Mouse (Mus musculus) neural tube, embryonic 12.5 days (tissue): ENCODE data around the gene Rbms2. TPM values are rescaled to one million over a fixed set of nuclear protein-coding genes. Genes with fewer than 3 reads are reported as not detected.
"Not testable (repeated sequence)": the region's sequence is repeated elsewhere in the genome, so short reads cannot be mapped to it uniquely, and the experiment has no call there.

Experiments used
- ATAC-seq: fragments of 200-750 bp; cut with Nextera tagmentation; 2 replicates; pipeline ENCODE4 v1.8.0; 2017; ENCODE audit warnings: low read depth, mild to moderate bottlenecking, moderate TSS enrichment, moderate library complexity; ENCODE audit not compliant: low FRiP score
- H3K27ac ChIP-seq: fragments of 300-500 bp; sonication (generic); 2 replicates; pipeline ENCODE4 v1.5.1; 2016
- H3K27me3 ChIP-seq: fragments of 300-500 bp; sonication (generic); replicated peaks from 2 replicates; pipeline ENCODE4 v1.6.1; 2016; ENCODE audit warnings: mild to moderate bottlenecking
- H3K36me3 ChIP-seq: fragments of 300-500 bp; sonication (generic); 2 replicates; pipeline ENCODE4 v1.6.1; 2016; ENCODE audit warnings: mild to moderate bottlenecking
- H3K4me1 ChIP-seq: fragments of 300-500 bp; sonication (generic); 2 replicates; pipeline ENCODE4 v1.6.1; 2016
- H3K4me2 ChIP-seq: fragments of 300-500 bp; sonication (generic); replicated peaks from 2 replicates; pipeline ENCODE4 v1.6.1; 2016; ENCODE audit warnings: mild to moderate bottlenecking
- H3K4me3 ChIP-seq: fragments of 300-500 bp; sonication (generic); 2 replicates; pipeline ENCODE4 v1.5.1; 2016
- H3K9ac ChIP-seq: fragments of 300-500 bp; sonication (generic); 2 replicates; pipeline ENCODE4 v1.6.1; 2016; ENCODE audit warnings: mild to moderate bottlenecking
- H3K9me3 ChIP-seq: fragments of 300-500 bp; sonication (generic); 2 replicates; pipeline ENCODE4 v1.6.1; 2016; ENCODE audit warnings: mild to moderate bottlenecking
- WGBS: fragments of 180-500 bp; shearing (Covaris S2); methylation state at CpG from one replicate; pipeline ENCODE4 v1.1.7; 2016; 5-methylcytosine and 5-hydroxymethylcytosine counted together
- polyA plus RNA-seq: library from polyadenylated mRNA; unstranded; fragments of >200 nt; fragmentation: Nextera tagmentation; extraction: Ambion mirVana; gene quantifications from 2 replicates; pipeline ENCODE4 v1.2.1, GENCODE M21; 2016

The Rbms2 gene
- polyA plus RNA-seq, 1 experiment from 2014 or later, result 20.0 TPM

DNA sequence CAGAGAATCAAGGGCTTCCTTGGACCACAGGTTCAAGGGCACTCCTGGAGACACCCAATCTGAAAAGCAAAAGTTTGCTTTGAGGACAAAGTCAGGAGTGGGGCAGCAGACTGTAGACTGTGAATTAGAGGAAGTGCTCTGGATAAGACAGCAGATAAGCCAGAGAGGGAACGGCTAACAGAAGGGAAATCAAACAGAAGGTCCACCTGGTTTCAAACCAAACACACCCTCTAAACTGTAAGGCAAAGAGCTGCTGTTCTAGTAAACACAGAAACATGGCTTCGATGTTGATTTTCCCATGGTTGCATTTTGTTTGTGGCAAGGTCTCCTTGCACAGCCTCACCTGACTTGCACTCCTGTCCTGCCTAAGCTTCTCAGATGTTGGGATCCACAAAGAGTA is 11.4 kb upstream of the Rbms2 start:
- ATAC-seq, result no peak
- Histone ChIP-seq H3K27ac (no peak overlapping the region), H3K4me3 (no peak overlapping the region), H3K9me3 (no peaks in the 10 kb centered on the region), H3K4me2 (no peak overlapping the region), H3K4me1 (peaks cover 15% of the 10 kb centered on the region), H3K36me3 (no peaks in the 10 kb centered on the region), H3K9ac (no peak overlapping the region), H3K27me3 (peaks cover 19% of the 10 kb centered on the region)
- WGBS, result 82% methylated on average over 2 of the region's 2 CpGs

DNA sequence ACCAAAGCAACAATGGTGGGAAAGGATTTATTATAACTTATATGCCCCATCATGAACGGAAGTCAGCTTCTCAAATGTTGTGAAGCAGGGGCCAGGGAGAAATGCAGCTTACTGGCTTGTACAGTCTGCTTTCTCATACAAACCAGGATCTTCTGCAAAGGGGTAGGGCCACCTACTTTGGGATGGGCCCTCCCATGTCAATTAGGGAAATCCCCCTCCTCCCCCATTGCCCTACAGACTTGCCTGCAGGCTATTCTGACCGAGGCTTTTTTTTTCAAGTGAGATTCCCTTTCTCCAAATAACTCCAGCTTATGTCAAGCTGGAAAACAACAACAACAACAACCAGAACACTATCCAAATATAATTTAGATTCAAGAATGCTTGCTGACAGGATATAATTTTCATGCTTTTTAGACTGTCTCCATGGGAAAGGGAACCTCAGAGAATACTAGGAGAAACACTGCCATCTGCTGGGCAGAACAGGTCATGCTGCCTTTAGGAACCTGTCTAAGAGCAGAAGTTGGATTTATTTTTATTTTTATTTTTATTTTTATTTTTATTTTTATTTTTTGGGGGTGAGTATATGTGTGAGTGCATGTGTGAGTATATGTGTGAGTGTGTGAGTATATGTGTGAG is 8.3 kb upstream of the Rbms2 start:
- H3K9me3 ChIP-seq, result no peaks in the 10 kb centered on the region
- H3K27ac ChIP-seq, result no peak overlapping the region
- no peaks in the 10 kb centered on the region for H3K27me3 ChIP-seq
- H3K9ac ChIP-seq, result no peak overlapping the region
- H3K4me1 ChIP-seq, result 0 out of 2 replicates have a peak, but pooled peaks cover under 1% of the 10 kb centered on the region
- H3K36me3 ChIP-seq, result no peaks in the 10 kb centered on the region
- 39% methylated on average over 2 of the region's 2 CpGs for WGBS
- no peak overlapping the region for H3K4me2 ChIP-seq
- ATAC-seq, result no peak
- H3K4me3 ChIP-seq, result no peak overlapping the region

DNA sequence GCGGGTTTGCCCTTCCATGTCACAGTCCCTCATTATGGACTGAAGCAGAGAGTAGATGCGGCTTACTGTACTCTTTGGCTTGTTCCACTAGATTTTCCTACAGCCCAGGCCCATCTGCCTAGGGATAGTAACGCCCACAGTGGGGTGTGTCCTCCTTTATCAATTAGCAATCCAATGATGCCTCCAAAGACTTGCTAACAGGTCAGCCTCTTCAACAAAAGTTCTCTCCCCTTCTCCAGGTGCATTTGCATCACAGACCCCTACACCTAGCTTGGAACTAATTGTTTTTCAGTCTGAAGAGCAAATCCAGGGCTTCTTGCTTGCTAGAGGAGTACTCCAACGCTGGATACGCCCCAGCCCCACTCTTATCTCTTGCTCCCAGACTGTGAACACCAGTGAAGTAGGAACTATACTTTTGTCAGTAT is 7.1 kb upstream of the Rbms2 start:
- H3K4me1 ChIP-seq, result no peaks in the 10 kb centered on the region
- no peak overlapping the region for H3K4me3 ChIP-seq
- H3K36me3 ChIP-seq, result no peaks in the 10 kb centered on the region
- WGBS, result 65% methylated on average over 5 of the region's 5 CpGs
- no peak overlapping the region for H3K27ac ChIP-seq
- no peak overlapping the region for H3K9ac ChIP-seq
- no peaks in the 10 kb centered on the region for H3K9me3 ChIP-seq
- no peak overlapping the region for H3K4me2 ChIP-seq
- no peaks in the 10 kb centered on the region for H3K27me3 ChIP-seq
- ATAC-seq, result no peak

DNA sequence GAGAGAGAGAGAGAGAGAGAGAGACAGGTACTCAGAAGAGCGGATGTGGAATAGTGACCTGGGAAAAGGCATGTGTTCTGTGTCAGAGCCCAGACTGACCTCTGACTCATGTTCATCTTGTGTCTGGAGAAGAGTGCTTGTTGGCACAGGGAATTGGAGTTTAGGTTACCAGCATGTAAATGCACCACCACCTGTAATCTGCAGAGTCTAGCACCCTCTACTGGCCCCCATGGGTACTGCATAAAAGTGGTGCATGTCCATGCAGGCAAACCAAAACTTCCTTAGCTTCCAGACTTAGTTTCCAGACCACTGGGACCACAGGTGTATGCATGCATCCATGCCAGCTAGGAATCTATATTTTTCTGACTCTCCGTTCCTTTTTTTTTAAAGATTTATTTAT is 5.9 kb upstream of the Rbms2 start:
- H3K4me2 ChIP-seq, result no peak overlapping the region
- no peak overlapping the region for H3K27ac ChIP-seq
- WGBS, result 57% methylated on average over 2 of the region's 2 CpGs
- peak; percentile 50; the same call in 1 of the 2 replicates for ATAC-seq
- H3K9me3 ChIP-seq, result no peaks in the 10 kb centered on the region
- H3K27me3 ChIP-seq, result no peaks in the 10 kb centered on the region
- no peak overlapping the region for H3K9ac ChIP-seq
- H3K4me3 ChIP-seq, result no peak overlapping the region
- no peaks in the 10 kb centered on the region for H3K4me1 ChIP-seq
- no peaks in the 10 kb centered on the region for H3K36me3 ChIP-seq

DNA sequence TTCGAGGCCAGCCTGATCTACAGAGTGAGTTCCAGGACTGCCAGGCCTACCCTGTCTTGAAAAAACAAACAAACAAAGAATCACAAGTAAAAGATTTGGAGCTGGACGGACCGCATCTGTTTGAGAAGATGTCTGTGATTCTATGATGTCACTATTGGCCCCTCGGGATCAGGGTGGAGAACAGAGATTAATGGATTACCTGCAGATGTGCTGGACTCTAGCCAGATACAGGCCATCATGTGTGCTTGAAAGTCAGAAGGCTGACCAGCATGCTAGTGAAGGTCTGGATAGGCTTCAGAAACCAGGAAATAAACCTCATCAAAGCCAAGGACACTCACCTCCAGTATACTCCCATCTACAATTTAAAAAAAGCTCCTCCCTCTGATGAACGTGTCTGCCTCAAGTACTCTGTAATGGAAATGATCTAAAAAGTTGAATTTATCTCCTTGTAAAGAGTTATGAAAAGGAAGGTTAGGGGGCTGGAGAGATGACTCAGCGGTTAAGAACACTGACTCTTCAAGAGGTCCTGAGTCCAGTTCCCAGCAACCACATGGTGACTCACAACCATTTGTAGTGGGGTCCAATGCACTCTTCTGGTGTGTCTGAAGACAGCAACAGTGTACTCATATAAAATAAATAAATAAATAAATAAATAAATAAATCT is 5.3 kb upstream of the Rbms2 start:
- Histone ChIP-seq H3K36me3 (no peaks in the 10 kb centered on the region), H3K4me1 (no peaks in the 10 kb centered on the region), H3K9ac (no peak overlapping the region), H3K27me3 (no peaks in the 10 kb centered on the region), H3K27ac (no peak overlapping the region), H3K4me2 (no peak overlapping the region), H3K9me3 (no peaks in the 10 kb centered on the region), H3K4me3 (no peak overlapping the region)
- 76% methylated on average over 6 of the region's 6 CpGs for WGBS
- peak; percentile 25; the same call in 1 of the 2 replicates for ATAC-seq

DNA sequence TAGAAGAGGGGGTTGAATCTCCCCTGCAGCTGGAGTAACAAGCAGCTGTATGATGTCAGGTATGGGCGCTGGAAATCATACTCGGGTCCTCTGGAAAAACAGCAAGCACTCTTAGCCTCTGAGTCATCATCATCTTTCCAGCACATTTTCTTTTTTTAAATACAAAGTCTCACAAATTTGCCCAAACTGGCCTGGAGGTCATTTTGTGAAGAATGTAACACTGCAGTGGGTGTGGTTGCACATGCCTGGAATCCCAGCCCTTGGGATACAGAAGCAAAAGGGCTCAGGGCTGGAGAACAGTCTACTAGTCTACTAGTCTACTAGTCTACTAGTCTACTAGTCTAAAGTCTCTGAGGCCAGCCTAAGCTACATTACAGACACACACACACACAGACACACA is 4.2 kb upstream of the Rbms2 start:
- Histone ChIP-seq H3K9me3 (no peaks in the 10 kb centered on the region), H3K36me3 (no peaks in the 10 kb centered on the region), H3K4me2 (no peak overlapping the region), H3K27ac (no peak overlapping the region), H3K4me1 (no peaks in the 10 kb centered on the region), H3K27me3 (no peaks in the 10 kb centered on the region), H3K4me3 (no peak overlapping the region), H3K9ac (no peak overlapping the region)
- no peak for ATAC-seq
- WGBS, result 90% methylated on average over 2 of the region's 2 CpGs

DNA sequence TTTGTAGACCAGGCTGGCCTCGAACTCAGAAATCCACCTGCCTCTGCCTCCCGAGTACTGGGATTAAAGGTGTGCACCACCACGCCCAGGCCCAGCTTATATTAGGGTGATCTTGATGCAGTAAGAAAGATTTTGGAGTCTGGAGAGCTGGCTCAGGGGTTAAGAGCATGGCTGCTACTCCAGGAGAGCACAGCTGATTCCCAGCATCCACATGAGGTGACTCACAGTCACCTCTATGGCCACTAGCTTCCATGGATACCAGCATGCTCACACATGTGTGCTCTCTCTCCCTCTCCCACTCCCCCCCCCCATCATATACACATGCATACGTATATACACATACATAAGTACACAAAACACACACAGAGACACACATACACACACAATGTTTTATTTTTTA is 2.8 kb downstream of the Rbms2 start:
- WGBS, result 89% methylated on average over 4 of the region's 4 CpGs
- no peak overlapping the region for H3K4me3 ChIP-seq
- no peak for ATAC-seq

DNA sequence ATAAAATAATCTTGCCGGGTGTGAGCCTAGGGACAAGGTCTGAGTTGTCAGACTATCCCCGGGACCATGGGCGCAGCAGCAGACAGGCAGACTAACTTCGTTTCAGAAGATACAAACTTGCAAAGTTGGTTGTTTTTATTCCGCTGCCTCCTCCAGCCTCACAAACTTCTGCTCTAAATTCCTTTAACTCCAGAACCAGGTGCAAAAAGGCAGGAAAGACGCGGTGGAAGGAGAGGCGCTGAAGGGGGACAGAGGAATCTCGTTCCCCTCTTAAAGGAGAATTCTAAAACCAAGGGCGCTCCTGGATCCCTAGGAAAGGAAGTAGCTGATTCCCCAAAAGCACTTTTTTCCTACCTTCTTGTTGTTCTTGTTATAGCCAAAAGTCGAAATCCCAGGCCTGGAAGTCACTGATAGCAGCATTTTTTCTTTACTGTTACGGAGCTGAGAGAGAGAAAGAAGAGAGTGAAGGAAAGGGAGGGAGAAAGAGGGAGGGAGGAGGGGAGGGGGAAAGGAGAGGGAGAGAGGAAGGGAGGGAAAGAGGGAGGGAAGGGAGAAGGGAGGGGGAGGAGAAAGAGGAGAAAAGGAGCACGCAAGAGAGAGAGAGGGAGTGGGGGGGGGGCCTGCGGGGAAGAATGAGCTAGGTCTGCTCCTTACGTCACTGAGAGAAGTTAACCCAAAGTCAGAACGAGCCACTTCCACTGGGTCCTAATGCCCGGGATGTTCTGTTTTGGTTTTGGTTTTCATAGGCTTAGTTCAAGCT is 3.9 kb downstream of the Rbms2 start:
- Histone ChIP-seq H3K4me3 (peak overlapping the region; percentile 50), H3K4me2 (peak overlapping the region; percentile 64), H3K27me3 (no peaks in the 10 kb centered on the region), H3K4me1 (peaks cover 18% of the 10 kb centered on the region), H3K9ac (peak overlapping the region; percentile 62), H3K9me3 (no peaks in the 10 kb centered on the region), H3K27ac (0 out of 2 replicates have a peak overlapping the region, but pooled peaks have one; percentile 32), H3K36me3 (no peaks in the 10 kb centered on the region)
- under 1% methylated on average over 17 of the region's 17 CpGs for WGBS
- peak; percentile 85 for ATAC-seq

More for the DNA sequence above, 2.8 kb downstream of the Rbms2 start:
- Histone ChIP-seq H3K36me3 (no peaks in the 10 kb centered on the region), H3K9me3 (no peaks in the 10 kb centered on the region), H3K4me1 (peaks cover 18% of the 10 kb centered on the region), H3K27me3 (no peaks in the 10 kb centered on the region), H3K27ac (no peak overlapping the region), H3K4me2 (no peak overlapping the region), H3K9ac (no peak overlapping the region)

DNA sequence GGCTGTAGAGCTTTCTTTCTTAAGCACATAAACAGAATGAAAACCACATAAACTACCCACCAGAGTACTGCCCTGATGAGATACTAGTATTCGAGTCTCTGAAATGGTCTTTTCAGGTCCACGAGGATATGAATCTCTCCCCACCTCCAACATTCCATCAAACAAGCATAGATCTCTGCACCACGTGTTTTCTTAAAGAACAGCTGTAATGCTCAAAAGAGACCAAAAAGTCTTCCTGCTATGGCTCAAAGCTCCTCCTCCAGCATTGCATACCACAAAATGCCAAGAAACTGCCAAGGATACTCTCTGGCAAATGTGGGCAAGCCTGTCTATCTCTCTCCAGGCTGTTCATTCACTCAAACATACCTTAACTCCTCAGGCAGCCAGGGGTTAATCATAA is 4.8 kb downstream of the Rbms2 start:
- peak overlapping the region; percentile 50 for H3K4me3 ChIP-seq
- H3K27ac ChIP-seq, result no peak overlapping the region
- no peak for ATAC-seq
- peaks cover 18% of the 10 kb centered on the region for H3K4me1 ChIP-seq
- no peaks in the 10 kb centered on the region for H3K9me3 ChIP-seq
- H3K36me3 ChIP-seq, result no peaks in the 10 kb centered on the region
- no peaks in the 10 kb centered on the region for H3K27me3 ChIP-seq
- H3K4me2 ChIP-seq, result peak overlapping the region; percentile 64
- 27% methylated on average over 3 of the region's 3 CpGs for WGBS
- H3K9ac ChIP-seq, result peak overlapping the region; percentile 62

DNA sequence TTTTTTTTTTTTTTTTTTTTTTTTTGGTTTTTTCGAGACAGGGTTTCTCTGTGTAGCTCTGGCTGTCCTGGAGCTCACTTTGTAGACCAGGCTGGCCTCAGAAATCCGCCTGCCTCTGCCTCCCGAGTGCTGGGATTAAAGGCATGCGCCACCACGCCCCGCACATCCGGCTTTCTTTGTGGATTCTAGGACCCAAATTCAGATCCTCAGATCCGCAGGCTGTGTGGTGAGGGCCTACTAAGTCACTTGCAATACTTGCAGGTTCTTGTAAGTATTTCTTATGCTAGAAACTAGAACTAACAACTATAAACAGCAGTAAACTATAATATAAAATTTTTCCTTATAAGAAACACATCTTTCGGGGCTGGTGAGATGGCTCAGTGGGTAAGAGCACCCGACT is 8.7 kb downstream of the Rbms2 start:
- not testable (repeated sequence) for H3K9me3 ChIP-seq, ATAC-seq, H3K27me3 ChIP-seq, H3K36me3 ChIP-seq, H3K27ac ChIP-seq, H3K4me2 ChIP-seq, H3K9ac ChIP-seq, H3K4me3 ChIP-seq
- peaks cover 18% of the 10 kb centered on the region for H3K4me1 ChIP-seq
- WGBS, result 98% methylated on average over 10 of the region's 10 CpGs

DNA sequence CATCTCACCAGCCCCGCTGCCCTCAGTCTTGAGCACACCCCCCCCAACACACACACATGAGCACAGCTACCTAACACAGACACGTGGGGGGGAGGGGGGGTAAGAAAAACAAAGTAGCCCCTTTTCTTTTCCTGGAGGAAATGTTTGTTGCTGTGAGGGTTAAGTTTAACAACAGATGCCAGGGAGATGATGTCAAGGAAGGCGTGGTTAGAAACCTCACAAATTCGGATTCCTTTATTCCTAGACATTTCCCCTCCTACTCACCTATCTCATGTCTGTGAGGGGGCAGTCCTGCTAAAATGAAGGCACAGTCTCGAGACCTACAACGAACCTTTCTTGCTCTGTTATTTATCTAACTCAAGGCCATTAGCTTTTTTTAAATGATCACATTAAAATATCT is 13.0 kb downstream of the Rbms2 start:
- no peaks in the 10 kb centered on the region for H3K9me3 ChIP-seq
- no peak overlapping the region for H3K27ac ChIP-seq
- H3K36me3 ChIP-seq, result no peaks in the 10 kb centered on the region
- H3K9ac ChIP-seq, result no peak overlapping the region
- ATAC-seq, result no peak
- no peaks in the 10 kb centered on the region for H3K4me1 ChIP-seq
- 61% methylated on average over 6 of the region's 6 CpGs for WGBS
- no peak overlapping the region for H3K4me3 ChIP-seq
- no peak overlapping the region for H3K4me2 ChIP-seq
- H3K27me3 ChIP-seq, result no peaks in the 10 kb centered on the region

DNA sequence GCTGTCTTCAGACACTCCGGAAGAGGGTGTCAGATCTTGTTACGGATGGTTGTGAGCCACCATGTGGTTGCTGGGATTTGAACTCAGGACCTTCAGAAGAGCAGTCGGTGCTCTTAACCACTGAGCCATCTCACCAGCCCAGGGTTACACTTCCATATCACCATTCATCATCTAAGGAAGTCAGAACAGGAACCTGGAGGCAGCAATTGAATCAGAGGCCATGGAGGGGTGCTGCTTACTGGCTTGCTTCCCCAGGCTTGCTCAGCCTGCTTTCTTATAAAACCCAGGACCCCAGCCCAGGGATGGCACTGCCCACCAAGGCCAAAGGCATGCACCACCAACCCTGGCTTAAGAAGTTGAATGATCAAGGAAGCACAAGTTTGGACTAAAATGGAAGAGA is 14.4 kb downstream of the Rbms2 start:
- not testable (repeated sequence) for H3K27me3 ChIP-seq, H3K9me3 ChIP-seq, H3K9ac ChIP-seq, H3K4me2 ChIP-seq, ATAC-seq, H3K27ac ChIP-seq, H3K36me3 ChIP-seq, H3K4me3 ChIP-seq, H3K4me1 ChIP-seq
- 89% methylated on average over 3 of the region's 3 CpGs for WGBS
